Mouse (Mus musculus) splenic B cell, adult 2 months (primary cell): ENCODE measurements around the gene Gm13889.

ENCODE experiments used
- DNase-seq: peaks from one replicate; pipeline ENCODE4 v3.0.0-alpha.2; 2011; ENCODE audit warnings: low read depth, low spot score
- H3K27me3 ChIP-seq: 2 replicates; pipeline ENCODE4 v1.6.1; 2012; ENCODE audit warnings: mild to moderate bottlenecking, low read length, moderate library complexity, mixed read lengths; ENCODE audit not compliant: control insufficient read depth, poor library complexity, insufficient read depth, severe bottlenecking
- H3K36me3 ChIP-seq: 2 replicates; pipeline ENCODE4 v1.6.1; 2012; ENCODE audit warnings: mild to moderate bottlenecking, low read length, moderate library complexity, mixed read lengths; ENCODE audit not compliant: control insufficient read depth, poor library complexity, insufficient read depth, severe bottlenecking

The Gm13889 gene

DNA sequence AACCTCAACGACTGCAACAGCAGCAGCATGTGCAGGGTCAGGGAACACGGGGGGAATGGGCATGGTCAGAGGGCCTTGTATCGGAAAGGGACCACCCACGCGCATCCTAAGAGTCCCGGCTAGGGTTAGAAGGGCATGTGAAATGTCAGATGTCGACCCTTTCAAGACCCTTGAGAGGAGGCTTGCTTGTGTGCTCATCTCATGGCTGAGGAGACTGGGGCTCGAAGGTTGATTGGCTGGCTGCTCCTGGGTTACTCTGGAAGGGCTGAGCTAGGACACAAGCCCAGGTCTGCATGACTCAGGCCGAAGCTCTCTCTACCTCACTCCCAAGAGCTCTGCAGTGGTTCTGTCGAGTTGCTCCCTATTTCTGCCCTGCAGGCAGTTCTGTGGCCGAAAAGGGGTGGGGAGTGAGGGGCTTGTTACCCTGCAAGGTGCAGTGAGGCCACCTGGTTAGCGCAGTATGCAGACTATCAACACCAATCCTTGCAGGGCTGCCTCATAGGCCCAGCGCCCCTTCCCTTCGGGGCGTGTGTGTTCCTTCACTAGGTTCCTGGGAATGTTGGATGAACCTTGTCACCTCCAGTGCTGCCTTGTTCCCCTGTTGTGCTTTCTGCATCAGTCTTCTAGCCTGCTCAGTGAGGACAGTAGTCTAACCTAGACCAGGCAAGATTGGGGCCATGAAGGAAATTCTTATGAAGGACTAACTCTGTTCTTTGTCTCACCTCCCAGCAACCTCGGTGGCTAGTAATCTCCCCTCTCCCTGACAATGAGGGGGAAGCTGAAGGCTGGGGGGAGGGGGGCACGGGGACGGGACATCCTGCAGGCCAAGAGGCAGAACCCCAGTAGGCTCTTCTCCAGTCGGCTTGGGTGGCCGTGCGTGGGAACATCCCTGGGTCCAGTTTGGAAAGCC is 18.8 kb upstream of the Gm13889 start:
- no peaks in the 10 kb centered on the region; the same call in 1 of the 2 replicates for H3K36me3 ChIP-seq
- no peak for DNase-seq

DNA sequence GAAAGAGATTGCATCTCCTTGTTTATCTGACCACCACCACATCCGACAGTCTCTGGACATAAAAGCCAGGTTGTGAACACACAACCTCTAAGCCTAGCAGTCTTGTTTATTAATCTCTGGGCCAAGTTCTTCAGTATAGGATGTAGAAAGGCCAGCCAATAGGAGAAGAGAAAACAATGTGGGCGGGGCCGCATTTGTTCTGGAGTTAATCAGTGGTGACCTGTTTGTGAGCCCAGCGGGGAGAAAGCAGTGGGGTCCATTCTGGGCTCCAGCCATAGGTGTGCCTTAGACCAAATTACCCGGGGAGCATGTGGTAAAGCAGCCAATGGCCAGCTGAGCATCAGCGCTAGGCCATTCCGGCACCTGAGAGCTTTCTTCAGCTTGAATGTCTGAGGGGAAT is 18.0 kb upstream of the Gm13889 start:
- DNase-seq, result no peak
- no peaks in the 10 kb centered on the region for H3K27me3 ChIP-seq
- no peaks in the 10 kb centered on the region; the same call in 1 of the 2 replicates for H3K36me3 ChIP-seq

More for the DNA sequence above, 18.8 kb upstream of the Gm13889 start:
- H3K27me3 ChIP-seq, result no peaks in the 10 kb centered on the region

DNA sequence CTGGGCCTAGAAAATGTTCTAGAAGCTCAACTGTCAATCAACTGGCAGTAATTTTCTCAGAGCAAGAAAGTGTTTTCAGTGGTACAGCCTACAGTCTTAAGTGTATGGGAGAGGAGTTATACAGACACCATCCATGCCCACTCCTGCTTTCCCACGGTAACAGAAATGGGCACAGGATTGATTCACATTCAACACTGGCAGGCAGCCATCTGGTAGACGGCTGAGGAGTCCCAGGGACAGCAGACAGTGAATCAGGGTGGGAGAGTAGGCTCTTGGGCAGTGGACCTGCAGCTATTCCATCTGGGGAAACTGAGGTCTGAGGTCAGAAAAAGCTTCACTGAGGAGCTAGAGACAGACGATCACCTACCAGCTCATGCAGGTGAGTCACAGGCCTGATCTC is 14.6 kb upstream of the Gm13889 start:
- DNase-seq, result no peak
- no peaks in the 10 kb centered on the region for H3K36me3 ChIP-seq
- H3K27me3 ChIP-seq, result no peaks in the 10 kb centered on the region

DNA sequence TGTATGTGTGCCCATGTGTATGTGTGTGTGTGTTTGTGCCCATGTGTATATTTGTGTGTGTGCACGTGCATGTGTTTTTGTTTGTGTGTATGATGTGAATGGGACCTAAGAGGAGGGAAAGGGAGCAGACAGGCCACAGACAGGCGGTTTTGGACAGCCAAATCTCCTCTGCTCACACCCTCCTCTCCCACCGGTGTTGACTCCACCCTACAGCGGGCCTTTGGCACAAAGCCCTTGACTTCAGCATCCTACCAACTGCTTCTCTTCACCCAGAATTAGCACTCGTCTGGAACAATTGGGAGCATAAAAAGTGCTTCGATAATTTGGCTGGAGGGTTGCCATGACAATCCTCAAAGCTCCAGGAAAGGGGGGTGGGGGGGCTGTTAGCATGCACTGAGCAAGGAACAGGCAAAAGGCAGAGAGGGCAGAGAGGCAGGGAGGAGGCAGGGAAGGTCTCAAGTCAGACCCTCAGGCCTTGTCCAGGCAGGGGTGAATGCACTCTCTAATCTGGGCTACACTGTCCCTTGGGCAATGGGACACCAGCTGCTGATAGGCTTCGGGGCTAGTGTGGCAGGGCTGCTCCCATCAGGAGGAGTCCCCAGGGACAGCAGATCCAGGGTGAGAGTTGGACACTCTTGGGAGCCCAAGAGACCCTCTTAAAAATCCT is 7.6 kb upstream of the Gm13889 start:
- Histone ChIP-seq H3K36me3 (no peaks in the 10 kb centered on the region), H3K27me3 (no peaks in the 10 kb centered on the region)
- DNase-seq, result no peak

DNA sequence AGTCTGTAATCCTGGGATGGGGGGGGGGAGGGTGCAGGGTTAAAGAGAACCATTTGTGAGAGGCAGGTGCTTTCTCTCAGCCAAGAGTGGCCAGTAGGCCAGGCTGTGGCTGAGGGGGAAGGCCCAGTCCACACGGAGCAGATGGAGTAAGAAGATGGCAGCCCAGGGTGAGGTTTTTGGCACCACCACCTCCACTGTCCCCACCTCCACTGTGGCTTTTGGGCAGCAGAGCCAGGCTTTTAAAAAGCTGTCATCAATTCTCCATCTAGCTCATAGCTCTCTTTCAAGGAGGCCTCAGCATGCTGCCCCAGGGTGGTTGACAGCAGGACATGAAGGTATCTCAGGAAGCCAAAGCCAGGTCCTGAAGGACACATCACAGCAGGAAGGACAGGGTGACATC is 6.8 kb upstream of the Gm13889 start:
- Histone ChIP-seq H3K27me3 (no peaks in the 10 kb centered on the region), H3K36me3 (no peaks in the 10 kb centered on the region)
- no peak for DNase-seq

DNA sequence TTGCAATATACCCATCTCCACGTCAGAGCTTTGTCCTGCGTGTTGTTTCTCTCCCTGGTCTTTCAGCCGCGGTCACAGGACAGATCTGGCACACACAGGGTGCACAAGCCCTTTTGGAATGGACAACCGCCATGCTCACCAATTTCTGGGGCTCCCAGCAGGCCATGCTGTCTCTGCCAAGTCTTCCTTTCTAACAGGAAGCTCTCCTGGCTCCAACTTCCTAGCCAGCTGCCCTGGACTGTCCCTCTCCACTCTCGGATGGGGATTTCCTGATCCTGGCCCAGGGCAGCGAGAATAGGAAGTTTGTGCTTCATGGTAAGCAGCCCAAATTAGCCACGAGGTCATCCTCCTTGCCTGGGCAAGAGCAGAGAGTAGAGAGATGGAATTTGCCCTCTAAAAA is 4.7 kb upstream of the Gm13889 start:
- DNase-seq, result no peak
- H3K36me3 ChIP-seq, result no peaks in the 10 kb centered on the region
- H3K27me3 ChIP-seq, result no peaks in the 10 kb centered on the region

DNA sequence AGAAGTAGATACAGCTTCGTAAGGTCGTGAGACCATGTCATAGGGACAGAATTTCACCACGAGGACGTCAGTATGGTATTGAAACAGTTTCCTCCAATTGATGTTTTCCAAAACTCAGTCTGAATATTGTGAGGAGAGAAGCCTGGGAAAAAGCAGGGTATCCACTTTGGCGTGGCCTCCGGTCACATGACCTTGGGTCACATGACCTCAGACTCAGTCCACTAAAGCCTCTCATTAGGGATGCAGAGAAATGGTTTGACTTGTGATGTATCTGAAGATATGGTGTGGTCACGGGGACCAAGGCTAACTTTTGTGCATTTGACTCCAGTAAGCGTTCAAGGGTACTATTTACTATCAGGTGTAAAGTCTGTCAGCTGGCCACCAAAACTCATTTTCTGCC is 2.3 kb upstream of the Gm13889 start:
- no peaks in the 10 kb centered on the region for H3K36me3 ChIP-seq

DNA sequence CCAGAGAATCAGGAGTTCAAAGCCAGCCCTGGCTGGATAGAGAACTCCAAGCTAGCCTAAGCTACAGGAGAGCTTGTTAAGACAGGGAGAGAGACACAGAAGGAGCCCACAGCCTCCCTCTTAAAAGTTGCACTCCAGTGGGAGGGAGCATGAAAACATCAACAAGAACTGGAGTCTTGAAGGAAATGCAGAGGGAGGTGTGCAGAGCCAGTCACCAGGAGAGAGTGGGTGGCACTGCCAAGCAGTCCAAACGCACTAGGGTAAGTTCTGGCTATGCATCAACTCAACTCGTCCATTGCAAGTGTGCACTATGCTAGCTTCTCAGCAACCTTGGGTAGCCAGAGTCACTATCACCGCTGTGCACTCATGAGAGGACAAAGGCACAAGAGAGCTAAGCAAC is 1.2 kb upstream of the Gm13889 start:
- no peak for DNase-seq
- Histone ChIP-seq H3K27me3 (no peaks in the 10 kb centered on the region), H3K36me3 (no peaks in the 10 kb centered on the region)

More for the DNA sequence above, 2.3 kb upstream of the Gm13889 start:
- no peaks in the 10 kb centered on the region for H3K27me3 ChIP-seq
- no peak for DNase-seq

DNA sequence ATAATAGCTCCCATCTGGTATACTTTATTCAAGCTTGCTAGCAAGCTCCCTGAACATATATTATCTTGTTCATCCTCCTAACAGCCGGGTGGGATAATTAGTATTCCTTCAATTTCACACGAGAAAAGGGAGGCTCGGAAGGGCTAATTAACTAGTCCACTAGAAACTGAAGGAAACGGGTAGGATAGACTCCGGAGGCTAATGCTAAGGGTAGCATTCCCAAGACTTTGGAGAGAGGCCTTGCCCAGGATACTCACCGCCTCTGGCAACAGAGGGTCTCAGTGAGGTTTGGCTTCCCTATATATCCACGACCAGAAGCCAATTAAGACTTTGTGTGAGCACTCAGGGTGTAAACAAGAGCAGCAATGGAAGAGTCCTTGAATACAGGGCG is 779 bp upstream of the Gm13889 start:
- Histone ChIP-seq H3K36me3 (no peaks in the 10 kb centered on the region), H3K27me3 (no peaks in the 10 kb centered on the region)
- no peak for DNase-seq

DNA sequence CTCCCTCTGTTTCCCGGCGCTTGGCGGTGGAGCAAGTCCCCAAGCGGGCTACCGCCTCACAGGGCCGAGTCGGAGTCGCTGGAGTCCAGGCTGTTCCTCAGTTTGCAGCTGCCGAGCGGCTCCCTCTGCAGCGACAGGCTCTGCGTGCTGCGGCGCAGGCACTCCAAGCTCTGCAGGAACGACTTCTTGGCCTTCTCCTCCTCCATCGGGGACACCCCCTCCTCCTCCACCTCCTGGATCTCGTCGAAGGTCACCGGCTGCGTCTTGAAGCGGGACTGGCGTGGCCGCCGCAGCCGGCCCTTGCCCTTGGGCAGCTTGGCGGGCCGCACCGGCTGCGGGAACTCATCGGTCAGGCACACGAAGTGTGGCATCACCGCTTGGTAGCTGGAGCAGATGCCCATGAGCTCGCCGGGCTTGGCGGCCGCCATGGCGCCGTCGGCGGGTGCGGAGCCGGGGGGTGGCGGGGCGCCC is 635 bp downstream of the Gm13889 start:
- Histone ChIP-seq H3K27me3 (no peaks in the 10 kb centered on the region), H3K36me3 (no peaks in the 10 kb centered on the region)
- no peak for DNase-seq

DNA sequence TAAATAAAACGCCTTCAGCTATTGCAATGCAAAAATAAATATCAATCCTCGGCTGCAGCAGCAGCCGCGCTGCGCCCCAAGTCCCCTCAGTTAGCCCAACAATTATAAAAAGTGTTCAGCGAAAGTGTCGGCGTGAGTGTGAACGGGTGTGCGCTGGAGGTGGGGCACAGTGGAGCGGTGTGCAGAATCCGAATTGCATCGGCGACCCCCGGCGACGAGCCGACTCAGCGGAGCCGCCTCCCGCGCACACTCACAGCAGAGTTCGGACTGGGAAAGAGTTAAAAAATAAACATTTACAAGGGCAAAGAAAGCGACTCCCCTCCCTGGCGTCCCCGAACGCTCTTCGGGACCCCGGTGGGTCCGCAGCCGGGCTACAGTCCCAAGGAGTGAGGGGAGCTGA is 1.1 kb downstream of the Gm13889 start:
- Histone ChIP-seq H3K27me3 (no peaks in the 10 kb centered on the region), H3K36me3 (no peaks in the 10 kb centered on the region)
- no peak for DNase-seq

DNA sequence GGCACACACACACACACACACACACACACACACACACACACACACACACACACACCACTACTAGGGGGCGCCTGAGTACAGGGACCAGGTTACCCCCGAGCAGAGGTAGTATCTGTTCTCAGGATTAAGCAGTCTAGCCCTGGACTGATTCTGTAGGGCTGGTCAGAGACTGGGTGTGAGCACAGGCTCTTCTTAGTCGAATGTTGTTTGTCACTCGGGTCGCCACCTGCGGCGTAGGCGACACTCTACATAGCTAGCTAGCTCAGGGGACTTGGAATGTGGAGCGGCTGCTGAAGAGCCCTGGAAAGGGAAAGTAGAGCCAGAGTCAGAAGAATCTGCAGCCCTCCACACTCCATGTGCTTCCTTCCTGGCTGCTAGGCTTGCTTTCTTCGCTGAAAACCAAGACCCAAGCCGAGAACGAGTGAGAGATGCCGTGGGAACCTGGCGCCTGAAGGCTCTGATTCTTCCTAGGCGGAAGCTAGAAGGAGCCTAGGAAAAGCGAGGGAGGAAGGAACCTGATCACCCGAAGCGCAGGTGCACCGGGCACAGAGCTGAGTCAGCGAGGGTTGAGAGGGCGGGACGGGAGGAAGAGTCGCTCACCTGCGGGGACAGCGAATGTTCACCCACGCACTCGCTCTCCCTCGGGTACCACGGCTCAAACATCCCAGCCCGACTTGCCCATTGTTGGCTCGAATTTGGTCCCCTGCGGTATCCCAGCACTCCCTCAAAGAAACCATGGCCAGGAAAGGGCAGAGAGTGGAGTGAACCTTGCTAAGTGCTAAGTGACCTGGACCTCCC is 2.0 kb downstream of the Gm13889 start:
- H3K27me3 ChIP-seq, result no peaks in the 10 kb centered on the region
- DNase-seq, result no peak
- no peaks in the 10 kb centered on the region for H3K36me3 ChIP-seq

DNA sequence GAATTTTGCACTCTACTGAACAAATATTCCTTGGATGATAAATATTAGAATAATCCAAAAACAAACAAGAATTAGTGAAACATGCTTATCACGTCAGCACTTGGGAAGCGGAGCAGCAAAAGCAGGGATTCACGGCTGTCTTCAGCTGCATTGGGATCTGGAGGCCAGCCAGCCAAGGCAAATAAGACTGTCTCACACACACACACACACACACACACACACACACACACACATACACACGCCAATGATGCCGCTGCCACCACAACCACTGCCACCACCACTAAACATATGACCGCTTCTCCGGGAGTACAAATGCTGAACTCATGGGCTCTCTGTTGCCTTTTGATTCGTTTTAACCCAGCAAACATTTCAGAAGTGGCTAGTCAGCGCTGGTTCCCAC is 3.3 kb downstream of the Gm13889 start:
- DNase-seq, result no peak
- H3K27me3 ChIP-seq, result no peaks in the 10 kb centered on the region

DNA sequence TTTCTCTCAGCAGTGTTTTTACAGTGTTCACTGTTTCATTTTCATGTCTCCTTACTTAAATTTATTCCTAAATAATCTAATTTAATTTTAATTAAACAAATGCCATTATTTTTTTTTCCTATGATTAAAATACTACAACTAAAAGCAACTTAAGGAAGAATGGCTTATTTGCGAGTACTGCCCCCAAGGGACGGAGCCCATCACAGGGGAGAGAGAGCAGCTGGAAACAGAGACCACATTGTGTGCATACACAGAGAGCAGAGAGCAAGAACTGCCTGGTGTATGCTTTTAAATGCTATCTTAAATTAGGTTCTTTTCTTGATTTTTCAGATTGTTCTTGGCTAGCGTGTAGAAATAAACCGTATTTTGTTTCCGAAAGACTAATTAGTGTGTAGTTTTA is 10.0 kb downstream of the Gm13889 start:
- no peak for DNase-seq
- Histone ChIP-seq H3K36me3 (no peaks in the 10 kb centered on the region), H3K27me3 (no peaks in the 10 kb centered on the region)

More for the DNA sequence above, 3.3 kb downstream of the Gm13889 start:
- no peaks in the 10 kb centered on the region for H3K36me3 ChIP-seq

DNA sequence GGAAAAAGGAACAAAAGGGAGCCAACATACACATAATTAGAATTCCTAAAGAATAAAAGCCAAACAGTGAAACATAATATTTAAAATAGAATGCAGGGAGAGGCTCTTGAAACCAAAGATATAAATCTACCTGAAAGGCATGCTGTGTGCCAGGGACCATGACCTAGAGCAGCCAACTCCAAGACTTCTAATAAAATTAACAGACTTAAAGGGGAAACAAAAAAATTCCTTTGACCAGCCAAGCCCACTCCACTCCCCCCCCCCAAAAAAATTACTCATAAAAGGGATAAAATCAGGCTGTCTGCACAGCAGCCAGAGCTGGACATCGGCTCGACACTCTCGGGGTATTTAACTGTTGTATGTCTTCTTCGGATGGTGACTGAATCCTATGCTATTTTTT is 12.1 kb downstream of the Gm13889 start:
- no peak for DNase-seq
- Histone ChIP-seq H3K27me3 (no peaks in the 10 kb centered on the region), H3K36me3 (no peaks in the 10 kb centered on the region)
